Mouse (Mus musculus) midbrain, postnatal 0 days (tissue): Measurements from ENCODE around the gene Cdr2l. TPM values are rescaled to one million over a fixed set of nuclear protein-coding genes. Genes with fewer than 3 reads are reported as not detected.

Experiments
- ATAC-seq: fragments of 200-750 bp; cut with Nextera tagmentation; 2 replicates; pipeline ENCODE4 v1.8.0; 2017; ENCODE audit warnings: moderate number of reproducible peaks, mild to moderate bottlenecking, moderate TSS enrichment, moderate library complexity; ENCODE audit not compliant: low FRiP score
- DNase-seq: peaks from one replicate; pipeline ENCODE4 v3.0.0-alpha.2; 2015; ENCODE audit warnings: low spot score
- H3K27ac ChIP-seq: fragments of 300-500 bp; sonication (generic); 2 replicates; pipeline ENCODE4 v1.5.1; 2014; ENCODE audit warnings: low read depth, mild to moderate bottlenecking, low read length, mixed read lengths
- H3K27me3 ChIP-seq: fragments of 300-500 bp; sonication (generic); 2 replicates; pipeline ENCODE4 v1.6.1; 2014; ENCODE audit warnings: low read length, control low read depth, mixed read lengths; ENCODE audit not compliant: insufficient read depth
- H3K36me3 ChIP-seq: fragments of 300-500 bp; sonication (generic); 2 replicates; pipeline ENCODE4 v1.6.1; 2014; ENCODE audit warnings: low read length, control low read depth, mixed read lengths; ENCODE audit not compliant: insufficient read depth
- H3K4me1 ChIP-seq: fragments of 300-500 bp; sonication (generic); 2 replicates; pipeline ENCODE4 v1.6.1; 2014; ENCODE audit warnings: mild to moderate bottlenecking, control low read depth, antibody characterized with exemption, low read length, mixed read lengths; ENCODE audit not compliant: insufficient read depth
- H3K4me2 ChIP-seq: fragments of 300-500 bp; sonication (generic); 2 replicates; pipeline ENCODE4 v1.6.1; 2014; ENCODE audit warnings: low read depth, mild to moderate bottlenecking, low read length, mixed read lengths; ENCODE audit not compliant: poor library complexity, severe bottlenecking
- H3K4me3 ChIP-seq: fragments of 300-500 bp; sonication (generic); 2 replicates; pipeline ENCODE4 v1.5.1; 2014; ENCODE audit warnings: low read depth, mild to moderate bottlenecking, low read length, moderate library complexity
- H3K9ac ChIP-seq: fragments of 300-500 bp; sonication (generic); replicated peaks from 2 replicates; pipeline ENCODE4 v1.6.1; 2014; ENCODE audit warnings: mild to moderate bottlenecking, low read length, moderate library complexity, mixed read lengths; ENCODE audit not compliant: poor library complexity, severe bottlenecking
- H3K9me3 ChIP-seq: fragments of 300-500 bp; sonication (generic); 2 replicates; pipeline ENCODE4 v1.6.1; 2016; ENCODE audit warnings: low read length, control low read depth
- CTCF ChIP-seq: IDR thresholded peaks from 2 replicates; pipeline ENCODE4 v1.5.1; 2016; ENCODE audit warnings: antibody characterized with exemption, mild to moderate bottlenecking
- WGBS: fragments of 180-500 bp; shearing (Covaris S2); extraction: QIAGEN DNeasy Blood & Tissue Kit; methylation state at CpG from one replicate; pipeline ENCODE4 v1.1.7; 2014; 5-methylcytosine and 5-hydroxymethylcytosine counted together
- polyA plus RNA-seq: library from polyadenylated mRNA; unstranded; fragments of >200 nt; fragmentation: Nextera tagmentation; extraction: Ambion mirVana; gene quantifications from 2 replicates; pipeline ENCODE4 v1.2.1, GENCODE M21; 2015
- total RNA-seq: library from RNA; depleted of rRNA; stranded (reverse); fragments of >200 nt; gene quantifications from 2 replicates; pipeline ENCODE4 v1.2.3, GENCODE M21; 2014; rRNA removed

Cdr2l gene
- total and polyA plus RNA-seq, 2 experiments from 2014 or later = 17.2 to 68.8 TPM

DNA sequence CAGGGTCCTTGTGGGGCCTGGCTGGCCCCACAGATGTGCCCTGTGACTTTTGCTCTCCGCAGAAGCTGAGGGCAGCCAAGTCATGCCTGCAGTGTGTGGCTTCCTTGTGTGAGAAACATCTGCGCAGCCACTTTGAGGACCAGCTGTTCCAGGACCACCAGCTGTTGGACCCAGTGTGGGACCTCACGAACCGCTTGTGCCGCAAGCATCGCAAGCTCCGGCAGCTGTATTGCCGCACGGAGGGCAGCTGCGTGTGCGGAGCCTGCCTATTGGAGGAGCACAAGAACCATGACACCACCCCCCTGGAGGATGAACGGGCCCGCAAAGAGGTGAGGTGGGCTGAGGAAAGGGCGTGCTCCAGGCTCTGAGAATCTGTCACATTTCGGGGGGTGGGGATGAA is 59.7 kb downstream of the Cdr2l start:
- Histone ChIP-seq H3K27ac (no peak overlapping the region), H3K27me3 (no peaks in the 10 kb centered on the region), H3K9ac (no peak overlapping the region), H3K36me3 (no peaks in the 10 kb centered on the region), H3K4me3 (no peak overlapping the region), H3K4me2 (no peak overlapping the region), H3K4me1 (no peaks in the 10 kb centered on the region), H3K9me3 (no peaks in the 10 kb centered on the region)
- no peak for DNase-seq
- no peak for ATAC-seq
- WGBS = 55% methylated on average over 15 of the region's 15 CpGs
- TF ChIP-seq CTCF = no peak

Other genes with a start within 250 kb of the Cdr2l start
- gene Cd300lf, start 247.9 kb upstream of the Cdr2l start, total RNA-seq = 0.16 and 0.42 TPM in 2 replicates
- gene Cd300lf, start 247.9 kb upstream of the Cdr2l start, polyA plus RNA-seq = 0.09 and 0.10 TPM in 2 replicates
- gene Slc9a3r1, start 218.6 kb upstream of the Cdr2l start, total RNA-seq = 53.3 and 57.3 TPM in 2 replicates
- 65.4 and 72.9 TPM in 2 replicates for gene Slc9a3r1, start 218.6 kb upstream of the Cdr2l start, polyA plus RNA-seq
- 7.8 and 8.5 TPM in 2 replicates for gene Tmem104, start 194.4 kb upstream of the Cdr2l start, total RNA-seq
- gene Tmem104, start 194.4 kb upstream of the Cdr2l start, polyA plus RNA-seq = 12.2 and 12.9 TPM in 2 replicates
- 13.0 and 19.3 TPM in 2 replicates for gene Nat9, start 194.1 kb upstream of the Cdr2l start, total RNA-seq
- gene Nat9, start 194.1 kb upstream of the Cdr2l start, polyA plus RNA-seq = 17.5 and 20.1 TPM in 2 replicates
- gene Grin2c, start 114.7 kb upstream of the Cdr2l start, total RNA-seq = 2.9 and 4.1 TPM in 2 replicates
- 0.59 and 0.75 TPM in 2 replicates for gene Grin2c, start 114.7 kb upstream of the Cdr2l start, polyA plus RNA-seq
- gene Fdxr, start 104.9 kb upstream of the Cdr2l start, total RNA-seq = 17.7 and 18.8 TPM in 2 replicates
- gene Fdxr, start 104.9 kb upstream of the Cdr2l start, polyA plus RNA-seq = 14.8 and 16.7 TPM in 2 replicates
- 10.2 and 10.6 TPM in 2 replicates for gene Fads6, start 84.3 kb upstream of the Cdr2l start, total RNA-seq
- 1.4 and 1.6 TPM in 2 replicates for gene Fads6, start 84.3 kb upstream of the Cdr2l start, polyA plus RNA-seq
- gene Otop2, start 74.8 kb upstream of the Cdr2l start, total RNA-seq = 0.05 and 1.5 TPM in 2 replicates
- gene Otop2, start 74.8 kb upstream of the Cdr2l start, polyA plus RNA-seq = 0.15 and 0.22 TPM in 2 replicates
- gene Ush1g, start 59.9 kb upstream of the Cdr2l start, total RNA-seq = 0.14 TPM in 1 of 2 replicates, not detected in the other
- gene Ush1g, start 59.9 kb upstream of the Cdr2l start, polyA plus RNA-seq = 0.21 and 0.32 TPM in 2 replicates
- gene Otop3, start 47.2 kb upstream of the Cdr2l start, total RNA-seq = 2.1 and 3.7 TPM in 2 replicates
- gene Otop3, start 47.2 kb upstream of the Cdr2l start, polyA plus RNA-seq = 1.8 and 2.1 TPM in 2 replicates
- 96.0 and 106 TPM in 2 replicates for gene Hid1, start 14.2 kb upstream of the Cdr2l start, total RNA-seq
- 65.6 TPM in 2 replicates for gene Hid1, start 14.2 kb upstream of the Cdr2l start, polyA plus RNA-seq
- 69.2 and 78.1 TPM in 2 replicates for gene Mrpl58, start 21.8 kb downstream of the Cdr2l start, total RNA-seq
- 187 and 201 TPM in 2 replicates for gene Mrpl58, start 21.8 kb downstream of the Cdr2l start, polyA plus RNA-seq
- gene Atp5h, start 38.0 kb downstream of the Cdr2l start, total RNA-seq = 319 and 329 TPM in 2 replicates
- gene Atp5h, start 38.0 kb downstream of the Cdr2l start, polyA plus RNA-seq = 934 and 951 TPM in 2 replicates
- 22.1 and 27.4 TPM in 2 replicates for gene Kctd2, start 38.2 kb downstream of the Cdr2l start, total RNA-seq
- 27.7 and 29.4 TPM in 2 replicates for gene Kctd2, start 38.2 kb downstream of the Cdr2l start, polyA plus RNA-seq
- 0.44 TPM in 1 of 2 replicates, not detected in the other for gene Trim80, start 58.6 kb downstream of the Cdr2l start, total RNA-seq
- gene Trim80, start 58.6 kb downstream of the Cdr2l start, polyA plus RNA-seq = not detected in 2 replicates
- not detected in 2 replicates for gene Slc16a5, start 80.6 kb downstream of the Cdr2l start, total RNA-seq
- gene Slc16a5, start 80.6 kb downstream of the Cdr2l start, polyA plus RNA-seq = 0.21 and 0.23 TPM in 2 replicates
- 9.0 and 14.0 TPM in 2 replicates for gene Armc7, start 93.8 kb downstream of the Cdr2l start, total RNA-seq
- gene Armc7, start 93.8 kb downstream of the Cdr2l start, polyA plus RNA-seq = 12.9 and 13.4 TPM in 2 replicates
- gene Nt5c, start 109.9 kb downstream of the Cdr2l start, total RNA-seq = 85.3 and 91.1 TPM in 2 replicates
- gene Nt5c, start 109.9 kb downstream of the Cdr2l start, polyA plus RNA-seq = 131 and 133 TPM in 2 replicates
- 744 and 761 TPM in 2 replicates for gene Jpt1, start 132.5 kb downstream of the Cdr2l start, total RNA-seq
- 1,252 and 1,259 TPM in 2 replicates for gene Jpt1, start 132.5 kb downstream of the Cdr2l start, polyA plus RNA-seq
- 543 and 643 TPM in 2 replicates for gene Sumo2, start 154.4 kb downstream of the Cdr2l start, total RNA-seq
- gene Sumo2, start 154.4 kb downstream of the Cdr2l start, polyA plus RNA-seq = 972 and 1,028 TPM in 2 replicates
- gene Nup85, start 182.5 kb downstream of the Cdr2l start, total RNA-seq = 49.5 and 59.5 TPM in 2 replicates
- gene Nup85, start 182.5 kb downstream of the Cdr2l start, polyA plus RNA-seq = 75.6 and 80.3 TPM in 2 replicates
- 37.9 and 39.6 TPM in 2 replicates for gene Mrps7, start 222.0 kb downstream of the Cdr2l start, total RNA-seq
- gene Mrps7, start 222.0 kb downstream of the Cdr2l start, polyA plus RNA-seq = 77.8 and 81.8 TPM in 2 replicates
- gene Gga3, start 222.1 kb downstream of the Cdr2l start, total RNA-seq = 34.5 and 42.3 TPM in 2 replicates
- 20.5 and 22.6 TPM in 2 replicates for gene Gga3, start 222.1 kb downstream of the Cdr2l start, polyA plus RNA-seq
- 13.6 and 13.7 TPM in 2 replicates for gene Mif4gd, start 231.1 kb downstream of the Cdr2l start, total RNA-seq
- 15.7 and 17.7 TPM in 2 replicates for gene Mif4gd, start 231.1 kb downstream of the Cdr2l start, polyA plus RNA-seq
- 33.7 and 35.7 TPM in 2 replicates for gene Slc25a19, start 246.4 kb downstream of the Cdr2l start, total RNA-seq
- gene Slc25a19, start 246.4 kb downstream of the Cdr2l start, polyA plus RNA-seq = 44.9 and 49.6 TPM in 2 replicates